ENCODE assay signal across 18 mouse cellular contexts in the genomic region with DNA sequence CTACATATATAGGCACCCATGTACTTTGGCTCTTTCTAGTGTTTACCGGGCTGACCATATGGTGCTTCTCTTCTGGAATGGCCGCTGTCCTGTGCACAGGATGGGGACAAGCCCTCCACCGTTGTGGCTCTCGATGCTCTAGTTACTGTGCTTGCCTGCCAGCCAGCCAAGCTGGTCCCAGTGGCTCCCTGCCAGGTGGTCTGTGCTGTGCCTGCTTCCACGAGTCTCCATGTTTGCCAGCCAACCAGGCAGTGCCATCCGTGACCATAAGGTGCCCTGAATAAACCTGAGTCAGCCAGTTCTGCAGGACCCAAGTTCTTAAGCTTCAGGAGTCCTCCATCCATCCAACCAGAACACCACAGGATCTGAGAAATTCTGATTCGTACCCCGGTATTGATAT. TPM values are rescaled to one million over a fixed set of nuclear protein-coding genes. Genes with fewer than 3 reads are reported as not detected.
DNase-seq lines count a peak whose midpoint lies in the region; ATAC-seq lines count a peak whose summit lies in the region.
"Had no signal": no experiment of that assay in that cellular context is flagged by ENCODE, and none has a peak within 500 bp of the region (broad histone marks: within the 10 kb centered on the region; RNA-seq: fewer than 3 reads in every experiment).

No protein-coding gene starts in this region.

- intact Hi-C loops in gastrocnemius, postnatal 14 days (cut with DNase I; ENCODE audit: low total_unique reads), result loop anchor here (5.0 to 10.0 kb wide), 2 partner anchors 92 to 340 kb away; no protein-coding TSS in a partner anchor

- DNase-seq in gastrocnemius, postnatal 14 days, result peak; percentile 26
- no peak for DNase-seq in gastrocnemius, postnatal 4 days (ENCODE audit: low spot score in 2 of 2)
- peak; percentile 53 for DNase-seq in midbrain, embryonic 11.5 days (ENCODE audit: low spot score, missing footprints)
- no peak for DNase-seq in midbrain, embryonic 10.5 days (ENCODE audit: low spot score)
- peak; percentile 86 for DNase-seq in cerebellum, adult 11 months
- no peak for DNase-seq in embryonic facial prominence, embryonic 10.5 days (ENCODE audit: low spot score)
- no peak for DNase-seq in embryo, embryonic 11 days
- DNase-seq: B cell, adult 2 months; heart, adult 11 months; heart, postnatal 4 days; kidney, adult 8-10 months; lung, embryonic 14.5 days had no signal

- no peak for ATAC-seq in midbrain, embryonic 11.5 days (ENCODE audit: low FRiP score)
- ATAC-seq in erythroblast, adult 5-6 weeks (replicated peaks; ENCODE audit: low FRiP score, poor library complexity, severe bottlenecking), result no peak

- H3K27me3 ChIP-seq in midbrain, embryonic 11.5 days (ENCODE audit: control insufficient read depth, insufficient read depth, low read length), result no peaks in the 10 kb centered on the region
- H3K27me3 ChIP-seq in midbrain, embryonic 10.5 days (ENCODE audit: low read depth, poor library complexity, severe bottlenecking), result no peaks in the 10 kb centered on the region
- no peaks in the 10 kb centered on the region for H3K27me3 ChIP-seq in embryonic facial prominence, embryonic 10.5 days (replicated peaks; ENCODE audit: low read depth, poor library complexity, severe bottlenecking)
- H3K27me3 ChIP-seq: limb, embryonic 13.5 days had no signal

- H3K4me3 ChIP-seq in midbrain, embryonic 11.5 days (ENCODE audit: low read depth, low read length), result no peak overlapping the region
- no peak overlapping the region for H3K4me3 ChIP-seq in midbrain, embryonic 10.5 days
- no peak overlapping the region for H3K4me3 ChIP-seq in embryonic facial prominence, embryonic 10.5 days
- H3K4me3 ChIP-seq: limb, embryonic 13.5 days had no signal

- WGBS in midbrain, embryonic 11.5 days, result 80% methylated on average over 8 of the region's 8 CpGs
- WGBS in midbrain, embryonic 10.5 days, result 80% methylated on average over 8 of the region's 8 CpGs
- 82% methylated on average over 8 of the region's 8 CpGs for WGBS in embryonic facial prominence, embryonic 10.5 days

- H3K36me3 ChIP-seq in midbrain, embryonic 11.5 days (ENCODE audit: control insufficient read depth, insufficient read depth, low read length), result no peaks in the 10 kb centered on the region
- no peaks in the 10 kb centered on the region for H3K36me3 ChIP-seq in midbrain, embryonic 10.5 days
- H3K36me3 ChIP-seq in embryonic facial prominence, embryonic 10.5 days (replicated peaks), result no peaks in the 10 kb centered on the region
- H3K36me3 ChIP-seq: limb, embryonic 13.5 days had no signal

- no peak overlapping the region for H3K9ac ChIP-seq in midbrain, embryonic 11.5 days (ENCODE audit: low read length)
- H3K9ac ChIP-seq: lung, embryonic 14.5 days had no signal

- no peaks in the 10 kb centered on the region for H3K9me3 ChIP-seq in midbrain, embryonic 11.5 days (ENCODE audit: control insufficient read depth, low read length)
- no peaks in the 10 kb centered on the region for H3K9me3 ChIP-seq in midbrain, embryonic 10.5 days (replicated peaks)
- H3K9me3 ChIP-seq in embryonic facial prominence, embryonic 10.5 days, result no peaks in the 10 kb centered on the region
- H3K9me3 ChIP-seq: limb, embryonic 13.5 days had no signal

- no peak overlapping the region for H3K27ac ChIP-seq in midbrain, embryonic 11.5 days (ENCODE audit: low read depth, low read length)
- no peak overlapping the region for H3K27ac ChIP-seq in midbrain, embryonic 10.5 days (replicated peaks)
- H3K27ac ChIP-seq in embryonic facial prominence, embryonic 10.5 days (replicated peaks), result peak overlapping the region; percentile 80
- H3K27ac ChIP-seq: limb, embryonic 13.5 days had no signal

- H3K4me1 ChIP-seq in midbrain, embryonic 11.5 days (ENCODE audit: control insufficient read depth, insufficient read depth, low read length), result no peaks in the 10 kb centered on the region
- peaks cover 8% of the 10 kb centered on the region for H3K4me1 ChIP-seq in midbrain, embryonic 10.5 days
- H3K4me1 ChIP-seq in embryonic facial prominence, embryonic 10.5 days, result peaks cover 37% of the 10 kb centered on the region

- H3K4me2 ChIP-seq in midbrain, embryonic 11.5 days, result no peak overlapping the region
- H3K4me2 ChIP-seq: limb, embryonic 13.5 days; lung, embryonic 14.5 days had no signal

RNA-seq across cellular contexts. Expression of a gene that starts 31.8 kb away (rescaled TPM):
- not detected for total RNA-seq in gastrocnemius, postnatal 14 days (2021)
- total RNA-seq in gastrocnemius, postnatal 4 days (2021), result not detected
- polyA plus RNA-seq in midbrain, embryonic 11.5 days (2014; fragmentation: Nextera tagmentation; extraction: Ambion mirVana), result not detected in 2 replicates
- polyA plus RNA-seq in midbrain, embryonic 10.5 days (2016; fragmentation: Nextera tagmentation; extraction: Ambion mirVana), result not detected in 2 replicates
- polyA plus RNA-seq in embryonic facial prominence, embryonic 10.5 days (2016; fragmentation: Nextera tagmentation; extraction: Ambion mirVana), result not detected in 2 replicates
- total RNA-seq in erythroblast, adult 5-6 weeks (2015; ENCODE audit: low replicate concordance), result not detected in 2 replicates
- total RNA-seq in erythroblast, adult 5-6 weeks (2017; ENCODE audit: low replicate concordance), result not detected in 2 replicates
- total RNA-seq: heart, postnatal 4 days; megakaryocyte-erythroid progenitor cell, adult 5-6 weeks; MEL had no signal
- polyA plus RNA-seq: limb, embryonic 13.5 days; lung, embryonic 14.5 days; neural tube, embryonic 14.5 days; testis, adult 2 months had no signal

RNA-seq across cellular contexts. Expression of a gene that starts 38.2 kb away (rescaled TPM):
- not detected for total RNA-seq in gastrocnemius, postnatal 14 days (2021)
- not detected for total RNA-seq in gastrocnemius, postnatal 4 days (2021)
- not detected in 2 replicates for polyA plus RNA-seq in midbrain, embryonic 11.5 days (2014; fragmentation: Nextera tagmentation; extraction: Ambion mirVana)
- not detected in 2 replicates for polyA plus RNA-seq in midbrain, embryonic 10.5 days (2016; fragmentation: Nextera tagmentation; extraction: Ambion mirVana)
- not detected in 2 replicates for polyA plus RNA-seq in embryonic facial prominence, embryonic 10.5 days (2016; fragmentation: Nextera tagmentation; extraction: Ambion mirVana)
- not detected in 2 replicates for total RNA-seq in erythroblast, adult 5-6 weeks (2015; ENCODE audit: low replicate concordance)
- total RNA-seq in erythroblast, adult 5-6 weeks (2017; ENCODE audit: low replicate concordance), result not detected in 2 replicates
- total RNA-seq: heart, postnatal 4 days; megakaryocyte-erythroid progenitor cell, adult 5-6 weeks; MEL had no signal
- polyA plus RNA-seq: limb, embryonic 13.5 days; lung, embryonic 14.5 days; neural tube, embryonic 14.5 days; testis, adult 2 months had no signal

RNA-seq across cellular contexts. Expression of a gene that starts 38.4 kb away (rescaled TPM):
- total RNA-seq in gastrocnemius, postnatal 14 days (2021), result 1 to 10 TPM; 6.7 to 8.4 TPM
- total RNA-seq in gastrocnemius, postnatal 4 days (2021), result 1 to 10 TPM in 1 of 2 experiments, not detected in 1; 1.1 TPM
- 0.18 and 0.40 TPM in 2 replicates for polyA plus RNA-seq in midbrain, embryonic 11.5 days (2014; fragmentation: Nextera tagmentation; extraction: Ambion mirVana)
- 0.41 and 0.50 TPM in 2 replicates for polyA plus RNA-seq in midbrain, embryonic 10.5 days (2016; fragmentation: Nextera tagmentation; extraction: Ambion mirVana)
- polyA plus RNA-seq in embryonic facial prominence, embryonic 10.5 days (2016; fragmentation: Nextera tagmentation; extraction: Ambion mirVana), result 2.2 and 3.0 TPM in 2 replicates
- 1.0 and 1.2 TPM in 2 replicates for total RNA-seq in erythroblast, adult 5-6 weeks (2015; ENCODE audit: low replicate concordance)
- total RNA-seq in erythroblast, adult 5-6 weeks (2017; ENCODE audit: low replicate concordance), result 0.42 TPM in 1 of 2 replicates, not detected in the other
- total RNA-seq: megakaryocyte-erythroid progenitor cell, adult 5-6 weeks; MEL had no signal
- polyA plus RNA-seq: testis, adult 2 months had no signal

RNA-seq across cellular contexts. Expression of a gene that starts 47.3 kb away (rescaled TPM):
- 1 to 10 TPM; 1.0 to 4.1 TPM for total RNA-seq in gastrocnemius, postnatal 14 days (2021)
- total RNA-seq in gastrocnemius, postnatal 4 days (2021), result 1 to 10 TPM in 1 of 2 experiments, not detected in 1; 1.3 TPM
- 0.79 and 0.93 TPM in 2 replicates for polyA plus RNA-seq in midbrain, embryonic 11.5 days (2014; fragmentation: Nextera tagmentation; extraction: Ambion mirVana)
- polyA plus RNA-seq in midbrain, embryonic 10.5 days (2016; fragmentation: Nextera tagmentation; extraction: Ambion mirVana), result 0.75 TPM in 1 of 2 replicates, not detected in the other
- not detected in 2 replicates for polyA plus RNA-seq in embryonic facial prominence, embryonic 10.5 days (2016; fragmentation: Nextera tagmentation; extraction: Ambion mirVana)
- total RNA-seq in erythroblast, adult 5-6 weeks (2015; ENCODE audit: low replicate concordance), result not detected in 2 replicates
- total RNA-seq in erythroblast, adult 5-6 weeks (2017; ENCODE audit: low replicate concordance), result 121 and 215 TPM in 2 replicates
- total RNA-seq: megakaryocyte-erythroid progenitor cell, adult 5-6 weeks had no signal
- polyA plus RNA-seq: limb, embryonic 13.5 days; lung, embryonic 14.5 days; testis, adult 2 months had no signal

RNA-seq across cellular contexts. Expression of a gene that starts 52.7 kb away (rescaled TPM):
- 100 to 1,000 TPM; 268 to 284 TPM for total RNA-seq in gastrocnemius, postnatal 14 days (2021)
- 100 to 1,000 TPM; 265 to 273 TPM for total RNA-seq in gastrocnemius, postnatal 4 days (2021)
- polyA plus RNA-seq in midbrain, embryonic 11.5 days (2014; fragmentation: Nextera tagmentation; extraction: Ambion mirVana), result 166 and 169 TPM in 2 replicates
- 145 and 171 TPM in 2 replicates for polyA plus RNA-seq in midbrain, embryonic 10.5 days (2016; fragmentation: Nextera tagmentation; extraction: Ambion mirVana)
- polyA plus RNA-seq in embryonic facial prominence, embryonic 10.5 days (2016; fragmentation: Nextera tagmentation; extraction: Ambion mirVana), result 151 and 158 TPM in 2 replicates
- 138 and 155 TPM in 2 replicates for total RNA-seq in erythroblast, adult 5-6 weeks (2015; ENCODE audit: low replicate concordance)
- total RNA-seq in erythroblast, adult 5-6 weeks (2017; ENCODE audit: low replicate concordance), result 126 and 150 TPM in 2 replicates

Comparison
In these comparisons a context has a peak if more than half of its experiments do, and no peak if none do; other contexts are left out.
1. DNase-seq: peak in gastrocnemius, postnatal 14 days (single experiment), midbrain, embryonic 11.5 days (single experiment) and cerebellum, adult 11 months (single experiment); none in gastrocnemius, postnatal 4 days (0 of 2), midbrain, embryonic 10.5 days (single experiment), embryonic facial prominence, embryonic 10.5 days (single experiment) and embryo, embryonic 11 days (single experiment).